21 mouse cellular contexts compared by ENCODE assay signal in the genomic region with DNA sequence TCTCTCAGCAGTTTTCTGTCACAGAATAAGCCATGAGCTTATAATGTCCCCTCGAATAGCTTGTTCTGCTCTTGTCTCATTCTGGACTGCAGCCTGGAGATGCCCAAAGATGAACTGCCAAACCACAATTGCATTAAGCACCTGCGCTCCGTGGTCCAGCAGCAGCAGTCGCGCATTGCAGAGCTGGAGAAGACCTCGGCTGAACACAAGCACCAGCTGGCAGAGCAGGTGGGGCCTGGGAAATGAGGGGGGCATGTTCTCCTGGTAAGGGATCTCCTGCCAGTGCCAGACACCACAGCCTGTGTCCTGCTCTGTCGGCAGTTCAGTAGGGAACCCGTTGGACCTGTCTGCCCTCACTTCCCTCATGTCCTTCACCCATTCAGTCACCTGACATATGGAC. TPM values are rescaled to one million over a fixed set of nuclear protein-coding genes. Genes with fewer than 3 reads are reported as not detected.
DNase-seq lines count a peak whose midpoint lies in the region; ATAC-seq lines count a peak whose summit lies in the region.
"Had no signal": no experiment of that assay in that cellular context is flagged by ENCODE, and none has a peak within 500 bp of the region (broad histone marks: within the 10 kb centered on the region; RNA-seq: fewer than 3 reads in every experiment).

No protein-coding gene starts in this region.

- H3K4me2 ChIP-seq in forebrain, embryonic 14.5 days (ENCODE audit: low read length): no peak overlapping the region
- H3K4me2 ChIP-seq in forebrain, embryonic 16.5 days (ENCODE audit: low read length): no peak overlapping the region
- H3K4me2 ChIP-seq in midbrain, embryonic 14.5 days (ENCODE audit: low read length): no peak overlapping the region
- H3K4me2 ChIP-seq: limb, embryonic 15.5 days; midbrain, embryonic 12.5 days had no signal

- H3K4me1 ChIP-seq in forebrain, embryonic 14.5 days (ENCODE audit: control insufficient read depth, insufficient read depth, low read length): no peaks in the 10 kb centered on the region
- H3K4me1 ChIP-seq in forebrain, embryonic 16.5 days (replicated peaks; ENCODE audit: control insufficient read depth, insufficient read depth, low read length): no peaks in the 10 kb centered on the region
- no peaks in the 10 kb centered on the region for H3K4me1 ChIP-seq in embryonic facial prominence, embryonic 10.5 days
- no peaks in the 10 kb centered on the region for H3K4me1 ChIP-seq in midbrain, embryonic 14.5 days (ENCODE audit: control insufficient read depth, insufficient read depth, low read length)
- H3K4me1 ChIP-seq: forebrain, embryonic 10.5 days; hindbrain, embryonic 10.5 days; limb, embryonic 15.5 days; midbrain, embryonic 12.5 days had no signal

- no peaks in the 10 kb centered on the region for H3K27me3 ChIP-seq in forebrain, embryonic 14.5 days (replicated peaks; ENCODE audit: control insufficient read depth, insufficient read depth, low read length)
- no peaks in the 10 kb centered on the region for H3K27me3 ChIP-seq in forebrain, embryonic 16.5 days (replicated peaks; ENCODE audit: control insufficient read depth, insufficient read depth, low read length)
- H3K27me3 ChIP-seq in embryonic facial prominence, embryonic 10.5 days (replicated peaks; ENCODE audit: low read depth, poor library complexity, severe bottlenecking): no peaks in the 10 kb centered on the region
- no peaks in the 10 kb centered on the region for H3K27me3 ChIP-seq in midbrain, embryonic 14.5 days (ENCODE audit: control insufficient read depth, insufficient read depth, low read length)
- H3K27me3 ChIP-seq: limb, embryonic 15.5 days; midbrain, embryonic 12.5 days; Patski had no signal

- intact Hi-C loops in left cerebral cortex, postnatal 4 days (cut with DNase I): no loop called here
- intact Hi-C loops in left cerebral cortex, postnatal 36 days (cut with DNase I): no loop called here

- no peak for DNase-seq in forebrain, embryonic 14.5 days (ENCODE audit: low spot score)
- DNase-seq in left cerebral cortex, postnatal 4 days: peak; percentile 57
- no peak for DNase-seq in left cerebral cortex, postnatal 36 days (ENCODE audit: low spot score in 2 of 2)
- DNase-seq in brain, adult 2 months (ENCODE audit: low read depth, low spot score): peak; percentile 89
- peak; percentile 54 to 68 for DNase-seq in cerebellum, postnatal 14 days
- DNase-seq in embryonic facial prominence, embryonic 10.5 days (ENCODE audit: low spot score): no peak
- DNase-seq in midbrain, embryonic 14.5 days: no peak
- DNase-seq: adrenal gland, postnatal 36 days; kidney, adult 11 months; lung, adult 2 months; lung, postnatal 4 days; right cerebral cortex, postnatal 25 days had no signal

- H3K9me3 ChIP-seq in forebrain, embryonic 14.5 days (replicated peaks; ENCODE audit: control insufficient read depth, low read length): no peaks in the 10 kb centered on the region
- no peaks in the 10 kb centered on the region for H3K9me3 ChIP-seq in forebrain, embryonic 16.5 days (ENCODE audit: control insufficient read depth, low read length)
- no peaks in the 10 kb centered on the region for H3K9me3 ChIP-seq in embryonic facial prominence, embryonic 10.5 days
- no peaks in the 10 kb centered on the region for H3K9me3 ChIP-seq in midbrain, embryonic 14.5 days (ENCODE audit: control insufficient read depth, low read length)
- H3K9me3 ChIP-seq: forebrain, embryonic 10.5 days; hindbrain, embryonic 10.5 days; limb, embryonic 15.5 days; midbrain, embryonic 12.5 days had no signal

- 88% methylated on average over 8 of the region's 8 CpGs for WGBS in forebrain, embryonic 14.5 days
- 87% methylated on average over 8 of the region's 8 CpGs for WGBS in forebrain, embryonic 16.5 days
- 94% methylated on average over 8 of the region's 8 CpGs for WGBS in embryonic facial prominence, embryonic 10.5 days
- WGBS in midbrain, embryonic 14.5 days: 93% methylated on average over 8 of the region's 8 CpGs

- H3K9ac ChIP-seq in forebrain, embryonic 14.5 days (ENCODE audit: low read length): 0 out of 2 replicates have a peak overlapping the region, but pooled peaks have one; percentile 8
- no peak overlapping the region for H3K9ac ChIP-seq in forebrain, embryonic 16.5 days (replicated peaks; ENCODE audit: low read depth, low read length)
- H3K9ac ChIP-seq in midbrain, embryonic 14.5 days (replicated peaks; ENCODE audit: low read length): no peak overlapping the region
- H3K9ac ChIP-seq: limb, embryonic 15.5 days; midbrain, embryonic 12.5 days had no signal

- peaks cover 84% of the 10 kb centered on the region for H3K36me3 ChIP-seq in forebrain, embryonic 14.5 days (ENCODE audit: control insufficient read depth, insufficient read depth, low read length)
- H3K36me3 ChIP-seq in forebrain, embryonic 16.5 days (ENCODE audit: control insufficient read depth, insufficient read depth): peaks cover 36% of the 10 kb centered on the region
- peaks cover 95% of the 10 kb centered on the region for H3K36me3 ChIP-seq in embryonic facial prominence, embryonic 10.5 days (replicated peaks)
- H3K36me3 ChIP-seq in midbrain, embryonic 14.5 days (ENCODE audit: control insufficient read depth, insufficient read depth, low read length): peaks cover 79% of the 10 kb centered on the region

- ATAC-seq in forebrain, embryonic 14.5 days: no peak
- ATAC-seq in forebrain, embryonic 16.5 days: no peak
- ATAC-seq in midbrain, embryonic 14.5 days (ENCODE audit: low FRiP score, low TSS enrichment): no peak
- ATAC-seq: Patski had no signal

- H3K4me3 ChIP-seq in forebrain, embryonic 14.5 days (ENCODE audit: low read depth, low read length): no peak overlapping the region
- H3K4me3 ChIP-seq in forebrain, embryonic 16.5 days (replicated peaks; ENCODE audit: low read length): no peak overlapping the region
- no peak overlapping the region for H3K4me3 ChIP-seq in embryonic facial prominence, embryonic 10.5 days
- H3K4me3 ChIP-seq in midbrain, embryonic 14.5 days (replicated peaks; ENCODE audit: low read depth, low read length): no peak overlapping the region
- H3K4me3 ChIP-seq: forebrain, embryonic 10.5 days; hindbrain, embryonic 10.5 days; limb, embryonic 15.5 days; midbrain, embryonic 12.5 days had no signal

- no peak overlapping the region for H3K27ac ChIP-seq in forebrain, embryonic 14.5 days (ENCODE audit: low read depth, low read length)
- no peak overlapping the region for H3K27ac ChIP-seq in forebrain, embryonic 16.5 days (ENCODE audit: low read length)
- H3K27ac ChIP-seq in embryonic facial prominence, embryonic 10.5 days (replicated peaks): no peak overlapping the region
- no peak overlapping the region for H3K27ac ChIP-seq in midbrain, embryonic 14.5 days (replicated peaks; ENCODE audit: low read depth, low read length)
- H3K27ac ChIP-seq: forebrain, embryonic 10.5 days; hindbrain, embryonic 10.5 days; limb, embryonic 15.5 days; midbrain, embryonic 12.5 days had no signal

RNA-seq across cellular contexts. Expression of gene Smarcc2, which starts 22.7 kb away (rescaled TPM):
- polyA plus RNA-seq in forebrain, embryonic 14.5 days (2014; fragmentation: Nextera tagmentation; extraction: Ambion mirVana): 178 and 201 TPM in 2 replicates
- polyA plus RNA-seq in forebrain, embryonic 16.5 days (2015; fragmentation: Nextera tagmentation; extraction: Ambion mirVana): 215 and 217 TPM in 2 replicates
- total RNA-seq in left cerebral cortex, postnatal 4 days (2021): 100 to 1,000 TPM; 295 to 311 TPM
- total RNA-seq in left cerebral cortex, postnatal 36 days (2021): 100 to 1,000 TPM; 238 to 245 TPM
- polyA plus RNA-seq in embryonic facial prominence, embryonic 10.5 days (2016; fragmentation: Nextera tagmentation; extraction: Ambion mirVana): 77.3 and 85.9 TPM in 2 replicates
- 172 and 229 TPM in 2 replicates for polyA plus RNA-seq in midbrain, embryonic 14.5 days (2014; fragmentation: Nextera tagmentation; extraction: Ambion mirVana)

RNA-seq across cellular contexts. Expression of gene Rnf41, which starts 24.9 kb away (rescaled TPM):
- 94.2 and 107 TPM in 2 replicates for polyA plus RNA-seq in forebrain, embryonic 14.5 days (2014; fragmentation: Nextera tagmentation; extraction: Ambion mirVana)
- polyA plus RNA-seq in forebrain, embryonic 16.5 days (2015; fragmentation: Nextera tagmentation; extraction: Ambion mirVana): 121 and 122 TPM in 2 replicates
- 10 to 100 TPM; 92.0 to 94.7 TPM for total RNA-seq in left cerebral cortex, postnatal 4 days (2021)
- 10 to 100 TPM; 75.8 to 78.1 TPM for total RNA-seq in left cerebral cortex, postnatal 36 days (2021)
- polyA plus RNA-seq in embryonic facial prominence, embryonic 10.5 days (2016; fragmentation: Nextera tagmentation; extraction: Ambion mirVana): 42.1 and 44.6 TPM in 2 replicates
- 80.3 and 96.2 TPM in 2 replicates for polyA plus RNA-seq in midbrain, embryonic 14.5 days (2014; fragmentation: Nextera tagmentation; extraction: Ambion mirVana)

RNA-seq across cellular contexts. Expression of gene Nabp2, which starts 25.1 kb away (rescaled TPM):
- 147 and 180 TPM in 2 replicates for polyA plus RNA-seq in forebrain, embryonic 14.5 days (2014; fragmentation: Nextera tagmentation; extraction: Ambion mirVana)
- polyA plus RNA-seq in forebrain, embryonic 16.5 days (2015; fragmentation: Nextera tagmentation; extraction: Ambion mirVana): 139 and 147 TPM in 2 replicates
- total RNA-seq in left cerebral cortex, postnatal 4 days (2021): 10 to 100 TPM; 95.1 to 99.1 TPM
- 10 to 100 TPM; 88.8 to 91.6 TPM for total RNA-seq in left cerebral cortex, postnatal 36 days (2021)
- 119 and 129 TPM in 2 replicates for polyA plus RNA-seq in embryonic facial prominence, embryonic 10.5 days (2016; fragmentation: Nextera tagmentation; extraction: Ambion mirVana)
- polyA plus RNA-seq in midbrain, embryonic 14.5 days (2014; fragmentation: Nextera tagmentation; extraction: Ambion mirVana): 142 and 144 TPM in 2 replicates

RNA-seq across cellular contexts. Expression of gene Slc39a5, which starts 35.3 kb away (rescaled TPM):
- not detected in 2 replicates for polyA plus RNA-seq in forebrain, embryonic 14.5 days (2014; fragmentation: Nextera tagmentation; extraction: Ambion mirVana)
- polyA plus RNA-seq in forebrain, embryonic 16.5 days (2015; fragmentation: Nextera tagmentation; extraction: Ambion mirVana): 0.10 and 0.25 TPM in 2 replicates
- under 1 TPM; 0.40 to 0.42 TPM for total RNA-seq in left cerebral cortex, postnatal 4 days (2021)
- not detected for total RNA-seq in left cerebral cortex, postnatal 36 days (2021)
- polyA plus RNA-seq in embryonic facial prominence, embryonic 10.5 days (2016; fragmentation: Nextera tagmentation; extraction: Ambion mirVana): 0.13 and 0.36 TPM in 2 replicates
- polyA plus RNA-seq in midbrain, embryonic 14.5 days (2014; fragmentation: Nextera tagmentation; extraction: Ambion mirVana): not detected in 2 replicates
- total RNA-seq: adrenal gland, postnatal 36 days; common myeloid progenitor, adult 5-6 weeks; granulocyte monocyte progenitor cell, adult 5-6 weeks had no signal
- polyA plus RNA-seq: forebrain, embryonic 10.5 days; heart, embryonic 14.5 days; hindbrain, embryonic 10.5 days; lung, adult 2 months; midbrain, embryonic 12.5 days had no signal

RNA-seq across cellular contexts. Expression of gene Myl6, which starts 57.6 kb away (rescaled TPM):
- 732 and 818 TPM in 2 replicates for polyA plus RNA-seq in forebrain, embryonic 14.5 days (2014; fragmentation: Nextera tagmentation; extraction: Ambion mirVana)
- 599 and 678 TPM in 2 replicates for polyA plus RNA-seq in forebrain, embryonic 16.5 days (2015; fragmentation: Nextera tagmentation; extraction: Ambion mirVana)
- 100 to 1,000 TPM; 499 to 509 TPM for total RNA-seq in left cerebral cortex, postnatal 4 days (2021)
- 100 to 1,000 TPM; 547 to 629 TPM for total RNA-seq in left cerebral cortex, postnatal 36 days (2021)
- 733 and 768 TPM in 2 replicates for polyA plus RNA-seq in embryonic facial prominence, embryonic 10.5 days (2016; fragmentation: Nextera tagmentation; extraction: Ambion mirVana)
- 750 and 787 TPM in 2 replicates for polyA plus RNA-seq in midbrain, embryonic 14.5 days (2014; fragmentation: Nextera tagmentation; extraction: Ambion mirVana)

Comparison
In these comparisons a context has a peak if more than half of its experiments do, and no peak if none do; other contexts are left out.
1. DNase-seq: peak in left cerebral cortex, postnatal 4 days (single experiment), brain, adult 2 months (single experiment) and cerebellum, postnatal 14 days (2 of 2); none in forebrain, embryonic 14.5 days (single experiment), left cerebral cortex, postnatal 36 days (0 of 2), embryonic facial prominence, embryonic 10.5 days (single experiment) and midbrain, embryonic 14.5 days (single experiment).